Mouse (Mus musculus): ENCODE measurements around the gene Trim66.
A peak's percentile ranks its signal among the peaks of the same experiment; 100 is the strongest.

Gene Trim66

GRCm38 (mm10) chr7:109519936-109520335, 12.0 kb upstream of the Trim66 start:
- no peak for DNase-seq

DNA sequence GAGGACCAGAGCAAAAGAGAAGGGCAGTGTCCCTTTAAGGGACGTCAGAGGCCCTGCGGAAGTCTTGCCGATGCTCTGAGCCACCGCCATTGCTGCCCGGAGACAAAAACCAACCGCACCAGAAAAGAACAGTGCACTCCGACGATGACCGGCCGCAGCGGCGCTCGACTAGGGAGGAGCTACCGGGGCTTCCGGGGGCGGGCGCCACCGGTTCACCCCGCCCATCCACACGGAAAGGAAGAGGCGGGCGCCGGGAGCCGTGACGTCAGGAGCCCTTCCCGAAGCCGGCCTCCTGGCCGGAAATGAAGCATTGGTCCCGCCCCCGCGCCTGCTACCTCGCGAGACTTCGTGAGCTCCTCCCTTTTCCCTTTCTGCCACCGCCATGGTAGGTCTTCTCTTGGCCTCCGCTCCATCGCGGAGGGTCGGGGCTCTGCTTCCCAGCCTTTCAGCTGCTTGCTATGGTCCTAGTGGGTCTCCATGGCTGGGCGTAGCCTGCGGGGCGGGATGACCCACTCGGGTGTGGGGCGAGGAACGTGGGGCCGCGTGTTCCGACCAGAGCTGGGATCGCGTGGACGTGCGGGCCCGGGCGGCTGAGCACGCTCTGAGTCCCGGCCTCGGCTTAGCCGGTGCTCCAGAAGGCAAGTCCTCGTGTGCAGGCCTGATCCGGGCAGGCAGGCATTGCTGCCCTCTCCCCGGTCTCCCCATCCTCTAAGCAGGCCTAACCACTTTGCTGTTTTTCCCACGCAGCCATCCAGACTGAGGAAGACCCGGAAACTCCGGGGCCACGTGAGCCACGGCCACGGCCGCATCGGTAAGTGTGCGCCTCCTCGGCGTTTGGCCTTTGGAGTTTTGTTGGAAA, 11.1 kb upstream of the Trim66 start, which contains the start of gene Rpl27a:
Gene Rpl27a (plus strand): TSS at position 310 of the 859 bp plus-strand sequence.
- DNase-seq, result peak; percentile 99

- no peak for DNase-seq
Observed at GRCm38 (mm10) chr7:109518036-109518681, 10.2 kb upstream of the Trim66 start.

- DNase-seq, result no peak
Observed at GRCm38 (mm10) chr7:109516500-109516899, 8.6 kb upstream of the Trim66 start.

DNA sequence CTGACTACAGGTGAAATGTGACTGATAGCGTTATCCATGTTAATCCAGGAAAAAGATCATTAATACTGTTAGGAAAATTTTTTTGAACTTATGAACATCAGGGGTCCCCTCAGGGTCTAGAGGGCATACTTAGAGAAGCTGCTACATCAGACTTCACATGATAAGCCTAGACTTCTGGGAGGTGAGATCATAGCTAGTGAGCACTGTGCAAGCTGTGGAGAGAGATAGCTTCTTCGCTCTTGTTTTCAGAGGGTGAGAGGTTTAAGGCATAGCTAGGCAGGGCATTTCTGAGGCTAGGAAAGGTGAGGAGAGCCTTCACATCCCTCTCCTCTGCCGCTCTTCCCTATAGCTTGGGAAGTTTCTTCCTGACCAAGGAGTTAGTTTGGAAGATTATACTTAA, 3.9 kb upstream of the Trim66 start:
- no peak for DNase-seq

- DNase-seq, result no peak
Observed at GRCm38 (mm10) chr7:109510799-109511198, 2.9 kb upstream of the Trim66 start.

DNA sequence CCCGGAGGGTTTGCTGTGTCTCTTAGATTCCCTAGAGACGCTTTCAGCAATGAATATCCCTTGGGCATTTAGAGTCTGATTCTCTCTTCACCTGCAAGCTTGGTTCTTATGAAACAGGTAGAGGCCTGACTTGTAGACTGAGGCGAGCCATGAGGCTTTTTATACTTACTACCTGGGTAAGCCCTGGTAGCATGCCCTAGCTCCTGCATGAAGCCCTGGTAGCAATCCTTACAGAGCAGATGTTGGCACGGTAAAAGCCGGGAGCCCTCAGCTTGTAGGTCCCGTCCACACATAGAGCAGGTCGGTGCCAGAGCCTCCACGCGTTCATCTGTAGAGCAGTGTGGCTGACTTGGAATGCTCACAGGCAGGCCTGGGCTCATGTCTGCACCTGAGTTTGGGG, 362 bp downstream of the Trim66 start:
- no peak for DNase-seq

DNA sequence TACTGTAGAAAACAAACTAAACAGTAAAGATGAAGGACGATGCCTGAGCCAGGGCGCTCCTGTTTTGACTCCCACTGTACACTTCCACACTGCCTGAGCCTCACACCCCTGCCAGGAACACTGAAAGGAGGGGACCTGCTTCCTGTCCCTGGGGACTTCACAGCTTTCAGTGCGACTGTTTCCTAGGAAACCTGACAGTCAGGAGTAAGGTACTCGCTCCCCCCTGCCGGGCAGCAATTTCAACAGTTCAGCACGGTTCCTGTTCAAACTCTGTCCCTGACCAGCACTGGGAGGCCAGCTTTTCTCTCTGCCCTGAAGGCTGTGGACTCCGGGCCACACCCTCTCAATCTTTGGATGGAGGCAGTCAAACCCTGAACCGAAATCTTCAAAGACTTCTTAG, 815 bp downstream of the Trim66 start:
- no peak for DNase-seq

GRCm38 (mm10) chr7:109497507-109497906, 10.4 kb downstream of the Trim66 start:
- no peak for DNase-seq

- peak; percentile 69 for DNase-seq
Observed at GRCm38 (mm10) chr7:109493319-109494316, 14.3 kb downstream of the Trim66 start.

GRCm38 (mm10) chr7:109492616-109493318, 15.2 kb downstream of the Trim66 start:
- DNase-seq, result peak; percentile 33

DNA sequence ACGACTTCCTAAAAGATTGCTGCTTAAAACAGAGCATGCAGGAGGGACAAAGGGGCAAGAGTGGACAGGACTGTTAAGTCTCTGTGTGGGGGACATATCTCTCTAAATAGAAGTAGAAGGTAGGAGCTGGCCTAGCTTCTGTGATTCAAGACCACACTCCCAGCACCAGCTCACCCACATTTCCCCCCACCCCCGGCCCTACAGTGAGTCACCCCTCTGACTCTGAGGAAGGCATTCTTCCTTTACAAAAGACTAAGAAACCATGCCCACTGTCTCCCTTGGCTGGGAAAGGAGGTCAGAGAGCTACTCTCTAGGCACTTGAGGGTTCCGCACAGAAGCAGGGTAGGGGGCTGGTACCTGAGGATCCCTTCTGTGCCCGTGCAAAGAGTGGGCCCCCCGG, 23.7 kb downstream of the Trim66 start:
- no peak for DNase-seq

GRCm38 (mm10) chr7:109480765-109481197, 27.2 kb downstream of the Trim66 start:
- no peak for DNase-seq

GRCm38 (mm10) chr7:109477926-109478325, 30.0 kb downstream of the Trim66 start:
- DNase-seq, result no peak

- no peak for DNase-seq
Observed at GRCm38 (mm10) chr7:109470700-109471099, 37.2 kb downstream of the Trim66 start.

DNA sequence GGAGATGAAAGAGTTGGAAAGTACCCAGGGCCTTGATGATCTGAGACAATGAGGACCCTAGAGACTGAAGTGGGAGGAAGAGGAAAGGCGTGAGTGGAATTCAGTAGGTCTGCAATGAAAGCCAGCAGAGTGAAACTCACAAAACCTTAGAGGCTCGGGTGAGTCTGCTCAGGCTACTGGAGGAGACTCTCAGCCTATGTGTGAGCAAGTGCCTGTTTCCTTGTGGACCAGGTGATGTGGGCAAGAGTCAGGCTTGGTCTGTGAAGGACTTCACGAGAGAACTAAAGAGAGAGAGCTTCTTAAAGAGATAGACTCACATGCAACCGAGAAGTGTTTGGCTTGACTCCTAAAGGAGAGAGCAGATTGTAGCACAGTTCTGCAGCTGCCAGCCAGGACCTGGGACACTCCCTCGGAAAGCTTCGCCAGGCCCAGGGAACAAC, 39.7 kb downstream of the Trim66 start:
- peak; percentile 25 for DNase-seq

GRCm38 (mm10) chr7:109467591-109467990, 40.3 kb downstream of the Trim66 start:
- DNase-seq, result no peak

DNA sequence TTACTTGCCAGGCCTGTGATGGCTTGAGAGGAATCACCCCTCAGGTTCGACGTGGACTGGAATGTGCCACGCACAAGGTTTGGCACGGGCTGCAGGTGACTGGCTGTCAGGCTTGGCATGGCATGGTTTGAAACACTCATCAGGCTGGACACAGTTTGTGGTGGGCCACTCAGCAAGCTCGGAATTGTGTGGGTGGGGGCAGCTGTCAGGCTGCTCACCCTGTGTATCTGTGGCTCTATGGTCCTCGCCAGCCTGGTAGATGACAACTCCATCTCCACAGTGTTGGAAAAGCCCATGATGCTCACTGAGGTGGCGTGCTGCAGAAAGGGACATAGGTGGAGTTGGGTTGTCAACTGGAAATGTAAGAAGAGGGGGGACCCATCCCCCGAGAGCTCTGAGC, 47.2 kb downstream of the Trim66 start:
- no peak for DNase-seq

DNA sequence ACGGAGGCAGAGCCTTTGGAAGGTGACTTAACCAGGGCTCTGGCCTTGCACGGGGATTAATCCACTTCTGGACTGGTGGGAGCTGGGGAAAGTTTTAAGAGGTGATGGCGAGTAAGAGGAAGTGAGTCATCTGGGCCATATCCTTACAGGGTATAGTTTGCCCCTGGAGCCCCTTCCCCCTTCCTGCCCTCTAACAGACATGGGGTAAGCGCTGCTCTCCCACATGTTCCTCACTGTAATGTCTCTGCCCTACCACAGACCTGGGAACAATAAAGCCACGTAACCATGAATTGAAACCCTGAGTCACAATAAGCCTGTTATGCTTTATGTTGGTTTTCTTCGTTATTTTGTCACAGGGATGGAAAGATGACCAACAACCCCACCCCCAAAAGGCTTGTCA, 51.4 kb downstream of the Trim66 start:
- DNase-seq, result no peak

DNA sequence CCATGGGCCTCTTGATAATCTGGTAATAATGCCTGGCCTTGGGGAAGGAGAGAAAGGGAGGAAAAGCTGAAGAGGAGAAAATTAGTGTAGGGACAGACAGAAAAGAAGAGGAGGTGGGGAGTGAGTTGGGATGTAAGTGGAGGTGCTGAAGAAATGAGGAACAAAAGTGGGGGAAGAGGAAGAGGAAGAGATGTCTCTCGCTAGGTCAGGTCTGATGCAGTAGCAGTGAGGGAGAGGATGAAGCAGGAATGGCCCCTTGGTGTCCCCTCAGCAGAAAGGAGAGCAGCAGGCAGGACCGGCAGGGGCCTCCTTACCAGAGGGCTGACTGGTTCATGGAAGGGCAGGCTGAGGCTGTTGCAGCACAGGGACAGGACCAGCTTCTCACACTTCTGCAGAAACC, 52.2 kb downstream of the Trim66 start:
- no peak for DNase-seq

GRCm38 (mm10) chr7:109454856-109455255, 53.1 kb downstream of the Trim66 start:
- no peak for DNase-seq

- no peak for DNase-seq
Observed at GRCm38 (mm10) chr7:109448060-109448459, 59.9 kb downstream of the Trim66 start.

Data from cerebellum, adult 8-10 months (tissue).